Comparison of ENCODE assay signal across 14 mouse cellular contexts in genomic region chr5:144479677-144480171, GRCm38 (mm10).
DNase-seq lines count a peak whose midpoint lies in the region; TF ChIP-seq lines count a peak whose summit lies in the region.
"Had no signal": no experiment of that assay in that cellular context is flagged by ENCODE, and none has a peak within 500 bp of the region (broad histone marks: within the 10 kb centered on the region; RNA-seq: fewer than 3 reads in every experiment).

No protein-coding gene starts in this region.

- intact Hi-C loops in heart, postnatal 14 days (cut with DNase I), result no loop called here

- H3K36me3 ChIP-seq in kidney, adult 2 months (ENCODE audit: control insufficient read depth, insufficient read depth, low read length), result no peaks in the 10 kb centered on the region
- no peaks in the 10 kb centered on the region for H3K36me3 ChIP-seq in forebrain, embryonic 10.5 days (replicated peaks)
- H3K36me3 ChIP-seq: midbrain, embryonic 12.5 days had no signal

- TF ChIP-seq POLR2A in kidney, adult 2 months (IDR thresholded peaks at IDR 0.05; ENCODE audit: low read depth, low read length), result no peak

- TF ChIP-seq CTCF in kidney, adult 2 months (conservative IDR thresholded peaks at IDR 0.05; ENCODE audit: insufficient read depth, insufficient read length, low read depth, low read length), result no peak

- H3K4me3 ChIP-seq in kidney, adult 2 months (ENCODE audit: insufficient read depth, low read depth, low read length), result no peak overlapping the region
- no peak overlapping the region for H3K4me3 ChIP-seq in forebrain, embryonic 10.5 days
- H3K4me3 ChIP-seq: erythroblast, embryonic 14.5 days; midbrain, embryonic 12.5 days had no signal

- H3K27me3 ChIP-seq in kidney, adult 2 months (replicated peaks; ENCODE audit: control insufficient read depth, insufficient read depth, low read length), result no peaks in the 10 kb centered on the region
- H3K27me3 ChIP-seq in forebrain, embryonic 10.5 days (ENCODE audit: poor library complexity, severe bottlenecking), result peaks cover 8% of the 10 kb centered on the region; the same call in 1 of the 2 replicates
- H3K27me3 ChIP-seq: midbrain, embryonic 12.5 days had no signal

- no peak overlapping the region for H3K27ac ChIP-seq in kidney, adult 2 months (ENCODE audit: insufficient read depth, low read depth, low read length)
- peak overlapping the region; percentile 63 for H3K27ac ChIP-seq in forebrain, embryonic 10.5 days
- H3K27ac ChIP-seq: midbrain, embryonic 12.5 days had no signal

- peaks cover 8% of the 10 kb centered on the region; the same call in 1 of the 2 replicates for H3K9me3 ChIP-seq in forebrain, embryonic 10.5 days
- H3K9me3 ChIP-seq: midbrain, embryonic 12.5 days had no signal

- WGBS in kidney, adult 2 months, result 25% methylated on average over 8 of the region's 8 CpGs
- WGBS in forebrain, embryonic 10.5 days, result 35% methylated on average over 8 of the region's 8 CpGs

- DNase-seq in kidney, postnatal 4 days, result peak; percentile 34 to 49
- DNase-seq in kidney, adult 2 months, result no peak
- peak; percentile 58 for DNase-seq in retina, postnatal 1 day
- DNase-seq in retina, embryonic 14.5 days (ENCODE audit: low spot score), result no peak
- no peak for DNase-seq in forebrain, embryonic 10.5 days (ENCODE audit: extremely low spot score, low spot score)
- DNase-seq in testis, postnatal 10 days (ENCODE audit: low spot score), result peak; percentile 51
- no peak for DNase-seq in heart, postnatal 14 days
- DNase-seq in heart, adult 18-20 months, result no peak
- DNase-seq: adrenal gland, postnatal 36 days; cerebellum, adult 9-11 months; liver; thymus, postnatal 36 days had no signal

- H3K4me1 ChIP-seq in kidney, adult 2 months (ENCODE audit: control insufficient read depth, insufficient read depth, low read length), result no peaks in the 10 kb centered on the region
- peaks cover 35% of the 10 kb centered on the region for H3K4me1 ChIP-seq in forebrain, embryonic 10.5 days

Comparison
In these comparisons a context has a peak if more than half of its experiments do, and no peak if none do; other contexts are left out.
1. DNase-seq: peak in kidney, postnatal 4 days (2 of 2), retina, postnatal 1 day (single experiment) and testis, postnatal 10 days (single experiment); none in kidney, adult 2 months (single experiment), retina, embryonic 14.5 days (single experiment), forebrain, embryonic 10.5 days (single experiment), heart, postnatal 14 days (0 of 2) and heart, adult 18-20 months (0 of 2).